Mouse (Mus musculus): ENCODE measurements around the gene Eps15.
"Not testable (repeated sequence)": the region's sequence is repeated elsewhere in the genome, so short reads cannot be mapped to it uniquely, and the experiment has no call there.

Eps15 gene

GRCm38 (mm10) chr4:109404908-109405307 lies 124.8 kb downstream of the Eps15 start:
- not testable (repeated sequence) for DNase-seq

- DNase-seq: no peak
Measured at GRCm38 (mm10) chr4:109405415-109405814, 125.3 kb downstream of the Eps15 start.

DNA sequence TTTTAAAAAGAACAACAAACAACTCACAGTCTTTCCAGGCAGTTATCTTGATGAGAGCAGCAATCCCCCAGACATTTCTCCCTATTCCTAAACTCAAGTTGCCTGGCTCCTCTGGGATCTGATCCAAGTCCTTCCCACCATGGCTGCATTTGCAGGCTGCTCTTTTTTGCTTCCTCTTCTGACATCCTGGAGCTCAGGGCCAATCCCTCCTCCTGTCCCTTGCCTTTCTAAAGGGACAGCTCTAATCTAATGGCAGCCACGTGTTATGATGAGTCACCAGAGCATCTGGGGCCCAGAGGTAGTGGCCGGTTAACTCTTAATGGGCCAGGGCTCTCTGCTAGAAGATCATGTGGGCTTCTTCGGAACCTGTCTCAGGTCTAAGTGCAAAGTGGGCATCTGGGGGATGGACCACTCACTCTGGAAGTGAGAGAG lies 126.0 kb downstream of the Eps15 start:
- DNase-seq: peak; percentile 61

- peak; percentile 27 for DNase-seq
Measured at GRCm38 (mm10) chr4:109406486-109407175, 126.6 kb downstream of the Eps15 start, which contains the start of gene Ttc39a. Gene Ttc39a, plus strand, starts transcription at chr4:109406623.

- DNase-seq: no peak
Measured at GRCm38 (mm10) chr4:109407176-109407520, 127.1 kb downstream of the Eps15 start.

GRCm38 (mm10) chr4:109407701-109408485 lies 127.8 kb downstream of the Eps15 start:
- DNase-seq: no peak

GRCm38 (mm10) chr4:109410681-109411376 lies 130.8 kb downstream of the Eps15 start:
- no peak for DNase-seq

GRCm38 (mm10) chr4:109411377-109411967 lies 131.4 kb downstream of the Eps15 start:
- DNase-seq: no peak

DNA sequence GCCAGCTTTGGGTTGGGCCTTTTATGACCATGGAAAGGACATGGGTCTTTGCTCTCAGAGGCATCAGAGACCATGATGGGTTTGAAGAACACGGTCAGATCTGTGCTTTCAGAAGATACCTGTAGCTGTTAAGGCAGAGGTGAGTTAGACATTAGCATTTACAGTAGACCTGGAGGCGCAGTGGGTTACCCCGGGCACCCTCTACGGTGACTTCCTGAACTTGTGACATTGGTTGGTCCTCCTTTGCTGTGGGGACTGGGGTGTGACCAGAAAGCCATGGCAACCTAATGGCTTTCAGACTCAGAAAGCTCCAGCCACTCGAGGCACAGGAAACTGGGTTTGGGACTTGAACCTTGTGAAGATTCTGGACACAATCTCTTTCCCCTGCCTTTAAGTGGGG lies 132.2 kb downstream of the Eps15 start:
- DNase-seq: no peak

GRCm38 (mm10) chr4:109417998-109418397 lies 137.9 kb downstream of the Eps15 start:
- no peak for DNase-seq

GRCm38 (mm10) chr4:109419017-109419416 lies 138.9 kb downstream of the Eps15 start:
- peak; percentile 67 for DNase-seq

DNA sequence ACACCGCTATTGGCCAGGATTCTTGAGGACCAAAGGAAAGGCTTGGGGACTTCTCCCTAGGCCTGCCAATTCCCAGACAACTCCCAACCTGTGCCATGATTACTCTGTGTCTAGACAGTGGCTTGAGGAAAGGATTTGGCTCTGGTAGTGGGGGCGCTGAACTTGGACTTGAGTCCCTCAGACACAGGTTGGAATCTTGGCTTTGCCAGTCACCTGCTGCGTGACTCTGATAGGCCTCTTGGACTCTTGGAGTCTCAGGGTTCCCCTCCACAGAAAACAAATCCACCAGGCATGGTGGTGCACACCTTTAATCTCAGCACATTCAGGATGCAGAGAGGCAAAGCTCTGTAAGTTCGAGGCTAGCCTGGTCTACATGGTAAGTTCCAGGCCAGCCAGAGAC lies 139.5 kb downstream of the Eps15 start:
- DNase-seq: peak; percentile 75

DNA sequence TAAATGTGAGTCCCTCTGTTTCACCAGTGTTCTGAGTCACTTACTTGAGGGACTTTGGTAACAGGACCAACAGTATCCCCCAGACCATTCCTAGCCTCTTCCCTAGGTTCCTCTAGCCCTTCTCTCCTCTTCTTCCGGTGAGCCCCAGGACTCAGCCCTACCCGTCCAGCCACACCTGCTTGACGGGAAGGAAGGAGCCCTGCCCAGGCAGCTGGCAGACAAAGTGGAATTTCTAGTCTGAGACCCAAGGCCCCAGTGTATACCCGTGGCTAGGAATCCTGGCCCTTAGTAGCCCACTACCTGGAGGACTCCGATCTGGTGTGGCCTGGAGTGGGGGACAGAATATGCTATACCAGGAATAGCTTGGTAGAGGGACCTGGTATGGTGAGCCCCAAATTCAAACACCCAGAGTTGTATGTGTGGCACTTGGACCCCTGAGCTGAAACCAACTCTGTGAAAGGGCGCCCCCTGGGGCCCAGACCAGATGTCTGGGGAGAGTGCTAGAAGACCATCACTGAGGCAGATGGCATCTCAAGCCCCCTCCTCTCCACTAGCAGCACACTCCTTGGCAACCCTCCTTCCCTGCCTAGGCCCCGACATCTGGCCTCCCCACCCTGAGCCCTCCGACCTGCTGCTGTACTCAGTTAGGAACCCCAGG lies 140.2 kb downstream of the Eps15 start:
- DNase-seq: no peak

DNA sequence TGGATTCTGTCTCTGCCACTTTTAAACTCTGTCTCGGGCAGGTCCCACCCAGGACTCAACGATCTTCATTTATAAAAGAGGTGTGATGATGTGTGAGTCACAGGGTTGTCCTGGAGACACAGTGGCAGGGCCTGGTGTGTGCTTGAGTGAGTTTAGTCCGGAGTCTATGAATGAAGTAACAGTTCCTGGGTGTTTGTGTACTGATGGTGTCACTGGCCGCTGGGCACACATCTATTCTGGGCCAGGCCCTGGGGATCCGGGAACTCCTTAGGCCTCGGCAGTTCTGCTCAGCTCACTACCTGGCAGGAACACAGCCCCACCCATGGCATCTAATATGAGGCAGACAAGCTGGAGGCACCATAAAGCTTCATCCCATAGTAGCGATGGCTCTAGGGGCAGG lies 141.5 kb downstream of the Eps15 start:
- DNase-seq: no peak

DNA sequence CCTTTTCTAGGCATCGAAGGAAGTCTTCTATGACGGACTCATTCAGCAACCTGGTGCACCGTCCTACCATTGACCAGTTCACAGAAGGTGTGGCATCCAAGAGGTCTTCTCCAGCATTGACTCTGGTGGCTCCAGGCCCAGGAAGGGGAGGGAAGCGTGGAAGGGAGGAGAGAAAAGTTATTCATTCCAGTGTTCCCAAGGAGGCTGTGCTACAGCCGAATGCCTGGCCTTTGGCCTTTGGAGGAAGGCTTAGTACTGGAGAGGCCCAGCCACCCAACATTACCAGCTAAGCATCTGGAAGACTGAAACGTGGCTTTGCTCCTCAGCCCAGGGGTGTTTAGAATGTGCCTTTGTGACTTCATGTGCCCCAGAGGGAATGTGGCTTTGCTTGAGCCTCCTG lies 142.4 kb downstream of the Eps15 start:
- DNase-seq: peak; percentile 72

- no peak for DNase-seq
Measured at GRCm38 (mm10) chr4:109423438-109423837, 143.4 kb downstream of the Eps15 start.

DNA sequence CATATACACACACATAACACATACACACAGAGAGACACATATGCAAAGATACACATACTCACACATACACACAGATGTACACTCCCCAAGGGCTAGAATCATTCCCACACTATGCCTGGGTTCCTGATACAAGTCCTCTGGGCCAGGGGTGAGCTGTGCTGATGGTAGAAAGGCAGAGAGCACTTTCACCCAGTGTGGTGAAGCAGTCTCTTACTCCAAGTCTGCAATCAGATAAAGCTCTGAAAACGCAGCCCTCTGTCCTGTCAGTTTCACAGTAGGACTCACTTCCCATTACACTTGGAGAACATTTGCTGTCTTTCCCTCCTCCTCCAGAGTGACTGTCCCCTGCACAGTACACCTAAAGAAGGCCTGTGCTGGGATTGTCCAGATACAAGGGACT lies 147.0 kb downstream of the Eps15 start:
- DNase-seq: no peak

DNA sequence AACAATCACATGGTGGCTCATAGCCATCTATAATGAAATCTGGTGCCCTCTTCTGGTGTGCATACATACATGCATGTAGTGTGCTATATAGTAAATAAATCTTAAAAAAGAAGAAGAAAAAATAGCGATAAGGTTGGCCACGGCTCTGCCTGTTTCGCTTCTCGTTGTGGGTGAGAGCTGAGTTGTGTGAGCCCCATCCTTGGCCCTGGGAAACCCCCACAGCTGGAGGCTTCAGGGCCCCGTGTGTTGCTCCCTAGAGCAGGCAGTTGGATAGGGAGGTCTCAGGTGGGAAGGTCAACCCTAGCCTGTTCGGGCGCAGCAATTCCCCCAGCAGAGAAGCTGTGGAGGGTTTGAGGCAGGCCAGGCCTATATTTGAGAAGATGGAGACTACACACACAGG lies 150.2 kb downstream of the Eps15 start:
- no peak for DNase-seq

DNA sequence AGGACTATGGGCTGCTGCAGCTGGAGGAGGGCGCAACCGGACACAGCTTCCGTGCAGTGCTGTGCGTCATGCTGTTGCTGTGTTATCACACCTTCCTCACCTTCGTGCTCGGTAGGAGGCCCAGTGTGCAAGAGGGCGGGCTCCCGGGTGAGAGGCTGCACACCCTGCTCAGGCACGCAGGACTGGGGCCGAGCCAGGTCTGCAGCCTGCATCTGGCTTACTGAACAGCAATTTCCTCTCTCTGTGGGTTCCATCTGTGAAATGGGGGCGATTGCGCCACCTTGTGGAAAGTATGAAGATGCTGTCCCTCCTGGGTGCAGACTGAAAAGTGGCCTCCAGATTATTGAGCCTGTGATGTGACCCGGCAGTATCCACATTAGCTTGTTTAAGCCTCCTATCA lies 150.8 kb downstream of the Eps15 start:
- DNase-seq: peak; percentile 51

GRCm38 (mm10) chr4:109432668-109433375 lies 152.8 kb downstream of the Eps15 start:
- no peak for DNase-seq

DNA sequence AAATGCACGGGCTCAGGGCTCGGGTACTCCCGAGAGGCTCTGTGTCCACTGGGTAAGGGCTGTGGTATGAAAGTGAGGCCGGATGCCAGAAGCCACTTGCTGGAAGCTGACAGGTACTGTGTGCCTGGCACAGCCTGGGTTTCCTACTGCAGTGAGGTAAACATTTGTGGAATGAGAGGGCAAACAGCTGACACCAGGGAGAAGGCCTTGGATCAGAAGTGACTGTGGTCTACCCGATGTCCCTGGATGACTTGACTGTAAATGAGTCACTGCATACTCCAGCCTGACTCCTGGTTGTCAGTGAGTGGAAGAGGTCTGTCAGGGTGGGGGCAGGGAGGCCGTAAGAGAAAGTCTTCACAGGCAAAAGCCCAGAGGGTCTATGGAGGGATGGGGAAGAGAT lies 153.6 kb downstream of the Eps15 start:
- peak; percentile 73 for DNase-seq

- no peak for DNase-seq
Measured at GRCm38 (mm10) chr4:109434256-109434655, 154.2 kb downstream of the Eps15 start.
